Mouse (Mus musculus) heart, embryonic 11.5 days (tissue): ENCODE results near the gene Ivd. TPM values are rescaled to one million over a fixed set of nuclear protein-coding genes. Genes with fewer than 3 reads are reported as not detected.

Experiments used
- ATAC-seq: fragments of 200-750 bp; cut with Nextera tagmentation; replicated peaks from 2 replicates; pipeline ENCODE4 v1.8.0; 2017; ENCODE audit warnings: moderate library complexity; ENCODE audit not compliant: insufficient number of reproducible peaks, low FRiP score, low TSS enrichment
- H3K27ac ChIP-seq: fragments of 300-500 bp; sonication (generic); 2 replicates; pipeline ENCODE4 v1.5.1; 2014; ENCODE audit warnings: mild to moderate bottlenecking, low read depth, low read length
- H3K27me3 ChIP-seq: fragments of 300-500 bp; sonication (generic); 2 replicates; pipeline ENCODE4 v1.6.1; 2014; ENCODE audit warnings: mild to moderate bottlenecking, low read length, mixed read lengths; ENCODE audit not compliant: control insufficient read depth, insufficient read depth
- H3K36me3 ChIP-seq: fragments of 300-500 bp; sonication (generic); 2 replicates; pipeline ENCODE4 v1.6.1; 2014; ENCODE audit warnings: mild to moderate bottlenecking, low read length, moderate library complexity, mixed read lengths; ENCODE audit not compliant: control insufficient read depth, insufficient read depth
- H3K4me1 ChIP-seq: fragments of 300-500 bp; sonication (generic); 2 replicates; pipeline ENCODE4 v1.6.1; 2014; ENCODE audit warnings: low read length; ENCODE audit not compliant: control insufficient read depth, insufficient read depth
- H3K4me2 ChIP-seq: fragments of 300-500 bp; sonication (generic); 2 replicates; pipeline ENCODE4 v1.6.1; 2014; ENCODE audit warnings: mild to moderate bottlenecking, moderate library complexity
- H3K4me3 ChIP-seq: fragments of 300-500 bp; sonication (generic); 2 replicates; pipeline ENCODE4 v1.5.1; 2014; ENCODE audit warnings: low read depth, low read length
- H3K9ac ChIP-seq: fragments of 300-500 bp; sonication (generic); 2 replicates; pipeline ENCODE4 v1.6.1; 2014; ENCODE audit warnings: mild to moderate bottlenecking, low read depth, low read length, moderate library complexity
- H3K9me3 ChIP-seq: fragments of 300-500 bp; sonication (generic); replicated peaks from 2 replicates; pipeline ENCODE4 v1.6.1; 2016; ENCODE audit warnings: low read length; ENCODE audit not compliant: control insufficient read depth
- WGBS: fragments of 180-500 bp; shearing (Covaris S2); extraction: QIAGEN DNeasy Blood & Tissue Kit; methylation state at CpG from one replicate; pipeline ENCODE4 v1.1.7; 2014; ENCODE audit not compliant: insufficient replicate concordance; 5-methylcytosine and 5-hydroxymethylcytosine counted together
- polyA plus RNA-seq: library from polyadenylated mRNA; unstranded; fragments of >200 nt; fragmentation: Nextera tagmentation; extraction: Ambion mirVana; gene quantifications from 2 replicates; pipeline ENCODE4 v1.2.1, GENCODE M21; 2014

The Ivd gene
- polyA plus RNA-seq, 1 experiment from 2014 or later = 52.5 TPM

- no peaks in the 10 kb centered on the region for H3K36me3 ChIP-seq
- H3K4me3 ChIP-seq = peak within 1 kb of the TSS; percentile 95
- H3K9me3 ChIP-seq = no peaks in the 10 kb centered on the region
- H3K9ac ChIP-seq = peak within 1 kb of the TSS; percentile 67
- peak within 1 kb of the TSS; percentile 81; the same call in 1 of the 2 replicates for H3K27ac ChIP-seq
- H3K4me2 ChIP-seq = peak within 1 kb of the TSS; percentile 94
- H3K27me3 ChIP-seq = peaks cover 56% of the 10 kb centered on the region
- H3K4me1 ChIP-seq = peaks cover 30% of the 10 kb centered on the region
- no peak for ATAC-seq
- WGBS = under 1% methylated on average over 32 of the region's 32 CpGs
These were observed 38.4 kb downstream of the Ivd start, which contains the start of gene Bahd1 for GRCm38 (mm10) chr2:118899981-118900825. TSS of gene Bahd1 (plus strand) at chr2:118900377.

DNA sequence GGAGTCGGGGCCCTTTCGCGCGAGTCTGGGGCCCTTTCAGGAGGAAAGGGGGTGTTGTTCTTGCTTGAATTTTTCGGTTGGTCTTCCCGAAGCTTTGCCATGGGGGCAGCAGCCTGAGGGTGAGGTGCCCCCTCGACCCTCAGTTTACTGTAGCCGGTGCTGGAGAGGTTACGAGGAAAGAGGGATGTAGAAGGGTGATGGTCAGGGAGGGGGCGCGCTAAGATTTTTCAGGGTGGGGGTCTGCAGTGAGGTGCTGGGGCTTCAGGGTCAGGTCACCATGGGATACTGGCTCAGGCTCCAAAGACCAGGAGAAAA, 39.0 kb downstream of the Ivd start:
- Histone ChIP-seq H3K4me2 (peak overlapping the region; percentile 94), H3K4me1 (peaks cover 30% of the 10 kb centered on the region), H3K36me3 (no peaks in the 10 kb centered on the region), H3K9ac (peak overlapping the region; percentile 67), H3K9me3 (no peaks in the 10 kb centered on the region), H3K27me3 (peaks cover 50% of the 10 kb centered on the region), H3K27ac (no peak overlapping the region), H3K4me3 (peak overlapping the region; percentile 95)
- no peak for ATAC-seq
- under 1% methylated on average over 11 of the region's 11 CpGs for WGBS

DNA sequence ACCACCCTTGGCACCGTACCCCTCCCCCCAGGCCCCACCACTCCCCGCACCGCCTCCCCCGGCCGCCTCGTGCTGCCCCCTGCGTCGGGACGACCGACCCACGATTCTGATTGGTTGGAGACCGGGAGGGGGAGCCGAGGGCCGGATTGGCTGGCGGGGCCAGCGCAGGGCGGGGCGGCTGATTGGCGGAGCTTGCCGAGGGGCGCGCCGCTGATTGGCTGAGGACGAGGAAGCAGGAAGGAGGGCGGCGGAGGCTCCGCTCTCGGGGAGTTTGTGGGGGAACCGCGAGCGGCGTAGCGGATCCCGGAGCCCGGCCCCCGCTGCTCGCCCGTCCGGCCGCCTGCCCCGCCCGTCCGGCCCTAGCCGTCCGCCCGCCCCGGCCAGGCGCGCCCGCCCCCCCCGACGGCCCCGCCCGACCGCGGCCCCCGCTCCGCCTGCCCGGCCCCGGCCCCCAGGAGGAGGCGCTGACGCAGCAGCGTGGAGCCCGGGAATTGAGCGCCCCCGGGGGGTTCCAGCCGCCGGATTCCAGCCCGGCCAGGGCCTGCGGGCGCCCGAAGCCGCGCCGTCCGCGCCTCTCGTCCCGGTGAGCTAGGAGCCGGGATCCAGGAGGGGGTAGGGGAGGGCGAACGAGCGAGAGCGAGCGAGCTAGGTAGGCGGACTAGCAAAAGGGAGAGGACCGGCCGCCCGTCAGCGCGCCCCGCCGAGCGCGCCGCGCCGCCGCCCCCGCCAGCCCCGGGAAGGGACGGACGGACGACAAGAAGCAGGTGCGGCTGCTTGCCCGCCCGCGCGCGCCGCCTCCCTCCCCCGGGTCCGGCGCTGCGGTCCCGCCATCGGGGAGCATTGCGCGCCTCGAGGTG, 39.6 kb downstream of the Ivd start:
- WGBS = under 1% methylated on average over 96 of the region's 120 CpGs
- H3K27ac ChIP-seq = peak overlapping the region; percentile 81
- peak overlapping the region; percentile 83 for H3K9ac ChIP-seq
- peaks cover 44% of the 10 kb centered on the region for H3K27me3 ChIP-seq
- no peaks in the 10 kb centered on the region for H3K9me3 ChIP-seq
- H3K36me3 ChIP-seq = no peaks in the 10 kb centered on the region
- H3K4me3 ChIP-seq = peak overlapping the region; percentile 95
- peak overlapping the region; percentile 94 for H3K4me2 ChIP-seq
- H3K4me1 ChIP-seq = peaks cover 29% of the 10 kb centered on the region
- peak; percentile 93 for ATAC-seq

GRCm38 (mm10) chr2:118902051-118903025, 40.6 kb downstream of the Ivd start:
- Histone ChIP-seq H3K9ac (peak overlapping the region; percentile 83), H3K4me3 (peak overlapping the region; percentile 95), H3K4me2 (peak overlapping the region; percentile 94), H3K4me1 (peaks cover 20% of the 10 kb centered on the region), H3K27ac (peak overlapping the region; percentile 81), H3K9me3 (no peaks in the 10 kb centered on the region), H3K27me3 (peaks cover 34% of the 10 kb centered on the region), H3K36me3 (no peaks in the 10 kb centered on the region)
- ATAC-seq = peak; percentile 22; the same call in 1 of the 2 replicates
- under 1% methylated on average over 60 of the region's 106 CpGs for WGBS

DNA sequence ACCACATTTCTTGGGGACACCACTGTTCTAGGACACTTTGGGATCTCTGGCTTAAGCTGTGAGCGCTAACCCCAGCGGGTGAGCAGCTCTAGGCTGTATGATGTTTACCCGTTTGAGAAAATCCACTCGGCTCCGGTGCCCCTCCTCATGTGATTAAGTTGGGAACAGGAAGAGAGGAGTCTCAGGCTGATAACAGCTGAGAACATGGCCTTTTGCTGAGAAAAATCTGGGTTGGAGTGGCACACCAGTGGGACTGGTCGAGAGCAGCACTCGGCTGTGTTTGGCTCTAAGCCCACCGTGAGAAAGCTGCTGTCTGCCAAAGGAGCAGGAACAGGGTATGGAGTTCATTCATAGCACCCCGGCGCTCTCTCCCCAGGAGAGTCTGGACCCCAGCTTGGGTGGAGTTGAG, 41.6 kb downstream of the Ivd start:
- peak overlapping the region; percentile 8; the same call in 1 of the 2 replicates for H3K9ac ChIP-seq
- peaks cover 24% of the 10 kb centered on the region for H3K27me3 ChIP-seq
- ATAC-seq = no peak
- peak overlapping the region; percentile 94 for H3K4me2 ChIP-seq
- no peaks in the 10 kb centered on the region for H3K9me3 ChIP-seq
- peaks cover 20% of the 10 kb centered on the region for H3K4me1 ChIP-seq
- H3K27ac ChIP-seq = no peak overlapping the region
- 7% methylated on average over 10 of the region's 10 CpGs for WGBS
- H3K36me3 ChIP-seq = no peaks in the 10 kb centered on the region
- H3K4me3 ChIP-seq = peak overlapping the region; percentile 95

GRCm38 (mm10) chr2:118905433-118906117, 43.8 kb downstream of the Ivd start:
- Histone ChIP-seq H3K9me3 (no peaks in the 10 kb centered on the region), H3K36me3 (no peaks in the 10 kb centered on the region), H3K27ac (no peak overlapping the region), H3K4me2 (no peak overlapping the region), H3K9ac (no peak overlapping the region), H3K27me3 (peaks cover 3% of the 10 kb centered on the region), H3K4me3 (no peak overlapping the region), H3K4me1 (peaks cover 14% of the 10 kb centered on the region)
- WGBS = 83% methylated on average over 7 of the region's 7 CpGs
- no peak for ATAC-seq

DNA sequence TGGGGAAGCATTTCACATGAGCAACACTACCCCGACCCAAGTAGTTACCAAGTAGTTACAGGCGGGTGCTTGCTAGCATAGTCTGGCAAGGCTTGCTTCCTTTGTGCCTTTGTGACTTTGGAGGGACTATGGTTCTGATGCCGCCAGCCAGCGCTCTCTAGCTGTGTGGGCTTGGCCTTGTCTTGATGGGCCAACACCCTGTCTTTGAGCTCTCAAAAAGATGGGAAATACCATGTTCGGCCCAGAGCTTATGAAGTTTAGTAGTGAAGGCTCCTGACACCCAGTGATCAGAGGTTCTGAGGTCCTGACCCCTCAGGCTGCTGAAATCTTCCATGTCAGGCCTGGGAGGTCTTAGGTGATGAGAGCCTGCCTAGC, 44.4 kb downstream of the Ivd start:
- Histone ChIP-seq H3K9ac (no peak overlapping the region), H3K36me3 (no peaks in the 10 kb centered on the region), H3K27me3 (no peaks in the 10 kb centered on the region), H3K4me2 (no peak overlapping the region), H3K4me1 (peaks cover 11% of the 10 kb centered on the region; the same call in 1 of the 2 replicates), H3K4me3 (no peak overlapping the region), H3K27ac (no peak overlapping the region), H3K9me3 (no peaks in the 10 kb centered on the region)
- no peak for ATAC-seq
- WGBS = 87% methylated on average over 5 of the region's 5 CpGs
